Mouse (Mus musculus) embryonic facial prominence, embryonic 13.5 days (tissue): Measurements from ENCODE around the gene Cpped1. TPM values are rescaled to one million over a fixed set of nuclear protein-coding genes. Genes with fewer than 3 reads are reported as not detected.
A peak's percentile ranks its signal among the peaks of the same experiment; 100 is the strongest.

Experiments used
- ATAC-seq: fragments of 200-750 bp; cut with Nextera tagmentation; 2 replicates; pipeline ENCODE4 v1.8.0; 2017; ENCODE audit warnings: low read depth; ENCODE audit not compliant: insufficient number of reproducible peaks, insufficient read depth, low FRiP score, low TSS enrichment
- H3K27ac ChIP-seq: fragments of 300-500 bp; sonication (generic); 2 replicates; pipeline ENCODE4 v1.5.1; 2015; ENCODE audit warnings: moderate library complexity, mild to moderate bottlenecking, inconsistent platforms
- H3K27me3 ChIP-seq: fragments of 300-500 bp; sonication (generic); 2 replicates; pipeline ENCODE4 v1.6.1; 2015; ENCODE audit warnings: mild to moderate bottlenecking, inconsistent platforms
- H3K36me3 ChIP-seq: fragments of 300-500 bp; sonication (generic); 2 replicates; pipeline ENCODE4 v1.6.1; 2015; ENCODE audit warnings: mild to moderate bottlenecking, inconsistent platforms
- H3K4me1 ChIP-seq: fragments of 300-500 bp; sonication (generic); 2 replicates; pipeline ENCODE4 v1.6.1; 2015; ENCODE audit warnings: inconsistent platforms
- H3K4me2 ChIP-seq: fragments of 300-500 bp; sonication (generic); 2 replicates; pipeline ENCODE4 v1.6.1; 2015; ENCODE audit warnings: moderate library complexity, mild to moderate bottlenecking, inconsistent platforms
- H3K4me3 ChIP-seq: fragments of 300-500 bp; sonication (generic); 2 replicates; pipeline ENCODE4 v1.5.1; 2015; ENCODE audit warnings: mild to moderate bottlenecking, inconsistent platforms
- H3K9ac ChIP-seq: fragments of 300-500 bp; sonication (generic); 2 replicates; pipeline ENCODE4 v1.6.1; 2015; ENCODE audit warnings: mild to moderate bottlenecking, inconsistent platforms
- H3K9me3 ChIP-seq: fragments of 300-500 bp; sonication (generic); 2 replicates; pipeline ENCODE4 v1.6.1; 2016; ENCODE audit warnings: inconsistent platforms
- WGBS: fragments of 180-500 bp; shearing (Covaris S2); methylation state at CpG from one replicate; pipeline ENCODE4 v1.1.7; 2015; ENCODE audit warnings: mixed read lengths; 5-methylcytosine and 5-hydroxymethylcytosine counted together
- polyA plus RNA-seq: library from polyadenylated mRNA; unstranded; fragments of >200 nt; fragmentation: Nextera tagmentation; extraction: Ambion mirVana; gene quantifications from 2 replicates; pipeline ENCODE4 v1.2.1, GENCODE M21; 2015

Cpped1 gene
- polyA plus RNA-seq, 1 experiment from 2014 or later, result 23.5 TPM

- no peaks in the 10 kb centered on the region for H3K9me3 ChIP-seq
These were observed 118.8 kb downstream of the Cpped1 start for GRCm38 (mm10) chr16:11790476-11790875.

GRCm38 (mm10) chr16:11785806-11786205 is 123.4 kb downstream of the Cpped1 start:
- no peak for ATAC-seq
- no peak overlapping the region for H3K4me2 ChIP-seq
- no peak overlapping the region for H3K27ac ChIP-seq
- H3K9ac ChIP-seq, result no peak overlapping the region
- H3K4me3 ChIP-seq, result no peak overlapping the region
- no peaks in the 10 kb centered on the region for H3K36me3 ChIP-seq
- H3K4me1 ChIP-seq, result peaks cover 20% of the 10 kb centered on the region
- 56% methylated on average over 4 of the region's 4 CpGs for WGBS
- H3K27me3 ChIP-seq, result no peaks in the 10 kb centered on the region
- H3K9me3 ChIP-seq, result no peaks in the 10 kb centered on the region

More at GRCm38 (mm10) chr16:11790476-11790875, 118.8 kb downstream of the Cpped1 start:
- Histone ChIP-seq H3K4me1 (peaks cover 5% of the 10 kb centered on the region; the same call in 1 of the 2 replicates), H3K4me2 (no peak overlapping the region), H3K36me3 (no peaks in the 10 kb centered on the region), H3K27ac (no peak overlapping the region), H3K4me3 (no peak overlapping the region), H3K9ac (no peak overlapping the region), H3K27me3 (no peaks in the 10 kb centered on the region)
- ATAC-seq, result no peak
- WGBS, result 93% methylated on average over 3 of the region's 3 CpGs

GRCm38 (mm10) chr16:11784354-11784753 is 124.9 kb downstream of the Cpped1 start:
- H3K9me3 ChIP-seq, result no peaks in the 10 kb centered on the region
- peaks cover 24% of the 10 kb centered on the region for H3K4me1 ChIP-seq
- H3K27ac ChIP-seq, result no peak overlapping the region
- H3K9ac ChIP-seq, result no peak overlapping the region
- H3K27me3 ChIP-seq, result no peaks in the 10 kb centered on the region
- H3K4me2 ChIP-seq, result no peak overlapping the region
- no peaks in the 10 kb centered on the region for H3K36me3 ChIP-seq
- H3K4me3 ChIP-seq, result no peak overlapping the region
- no peak for ATAC-seq
- WGBS, result 63% methylated on average over 4 of the region's 4 CpGs

GRCm38 (mm10) chr16:11783337-11783736 is 125.9 kb downstream of the Cpped1 start:
- no peak overlapping the region for H3K9ac ChIP-seq
- peaks cover 34% of the 10 kb centered on the region for H3K4me1 ChIP-seq
- no peak overlapping the region for H3K4me3 ChIP-seq
- H3K36me3 ChIP-seq, result no peaks in the 10 kb centered on the region
- no peaks in the 10 kb centered on the region for H3K9me3 ChIP-seq
- H3K27ac ChIP-seq, result no peak overlapping the region
- H3K27me3 ChIP-seq, result no peaks in the 10 kb centered on the region
- no peak for ATAC-seq
- no peak overlapping the region for H3K4me2 ChIP-seq

GRCm38 (mm10) chr16:11782082-11782481 is 127.2 kb downstream of the Cpped1 start:
- no peak overlapping the region for H3K4me2 ChIP-seq
- WGBS, result 50% methylated on average over 2 of the region's 2 CpGs

GRCm38 (mm10) chr16:11778715-11779460 is 130.4 kb downstream of the Cpped1 start:
- Histone ChIP-seq H3K9me3 (no peaks in the 10 kb centered on the region), H3K4me1 (peaks cover 35% of the 10 kb centered on the region), H3K27me3 (no peaks in the 10 kb centered on the region), H3K4me3 (no peak overlapping the region), H3K9ac (no peak overlapping the region), H3K36me3 (no peaks in the 10 kb centered on the region), H3K27ac (peak overlapping the region; percentile 57), H3K4me2 (peak overlapping the region; percentile 3; the same call in 1 of the 2 replicates)
- 72% methylated on average over 9 of the region's 9 CpGs for WGBS
- ATAC-seq, result no peak

More at GRCm38 (mm10) chr16:11782082-11782481, 127.2 kb downstream of the Cpped1 start:
- Histone ChIP-seq H3K4me1 (peaks cover 40% of the 10 kb centered on the region), H3K36me3 (no peaks in the 10 kb centered on the region), H3K4me3 (no peak overlapping the region), H3K27ac (peak overlapping the region; percentile 73), H3K27me3 (no peaks in the 10 kb centered on the region), H3K9me3 (no peaks in the 10 kb centered on the region), H3K9ac (no peak overlapping the region)
- ATAC-seq, result no peak

GRCm38 (mm10) chr16:11778191-11778590 is 131.1 kb downstream of the Cpped1 start:
- H3K9ac ChIP-seq, result no peak overlapping the region
- no peak overlapping the region for H3K4me3 ChIP-seq
- no peaks in the 10 kb centered on the region for H3K9me3 ChIP-seq
- H3K36me3 ChIP-seq, result no peaks in the 10 kb centered on the region
- H3K27me3 ChIP-seq, result no peaks in the 10 kb centered on the region
- WGBS, result 49% methylated on average over 5 of the region's 5 CpGs
- H3K4me1 ChIP-seq, result peaks cover 35% of the 10 kb centered on the region
- H3K4me2 ChIP-seq, result peak overlapping the region; percentile 3; the same call in 1 of the 2 replicates
- no peak for ATAC-seq
- peak overlapping the region; percentile 57 for H3K27ac ChIP-seq

- Histone ChIP-seq H3K9me3 (no peaks in the 10 kb centered on the region), H3K4me1 (peaks cover 27% of the 10 kb centered on the region), H3K36me3 (no peaks in the 10 kb centered on the region), H3K4me2 (no peak overlapping the region), H3K4me3 (no peak overlapping the region), H3K9ac (no peak overlapping the region), H3K27ac (no peak overlapping the region), H3K27me3 (no peaks in the 10 kb centered on the region)
- 47% methylated on average over 3 of the region's 3 CpGs for WGBS
- ATAC-seq, result no peak
These were observed 132.7 kb downstream of the Cpped1 start for GRCm38 (mm10) chr16:11776528-11776927.

GRCm38 (mm10) chr16:11774321-11774720 is 134.9 kb downstream of the Cpped1 start:
- peaks cover 4% of the 10 kb centered on the region; the same call in 1 of the 2 replicates for H3K9me3 ChIP-seq
- 93% methylated on average over 1 of the region's 1 CpGs for whole genome bisulfite sequencing
- H3K36me3 ChIP-seq, result no peaks in the 10 kb centered on the region
- no peak overlapping the region for H3K4me3 ChIP-seq
- no peak overlapping the region for H3K4me2 ChIP-seq
- no peak for ATAC-seq
- H3K27ac ChIP-seq, result no peak overlapping the region
- no peaks in the 10 kb centered on the region for H3K27me3 ChIP-seq
- H3K9ac ChIP-seq, result no peak overlapping the region
- peaks cover 16% of the 10 kb centered on the region for H3K4me1 ChIP-seq

GRCm38 (mm10) chr16:11772318-11772717 is 136.9 kb downstream of the Cpped1 start:
- no peak overlapping the region for H3K9ac ChIP-seq
- H3K4me3 ChIP-seq, result no peak overlapping the region
- no peak for ATAC-seq
- peak overlapping the region; percentile 60; the same call in 1 of the 2 replicates for H3K27ac ChIP-seq
- WGBS, result 49% methylated on average over 2 of the region's 2 CpGs
- H3K27me3 ChIP-seq, result no peaks in the 10 kb centered on the region
- no peak overlapping the region for H3K4me2 ChIP-seq
- peaks cover 4% of the 10 kb centered on the region; the same call in 1 of the 2 replicates for H3K9me3 ChIP-seq
- H3K4me1 ChIP-seq, result no peaks in the 10 kb centered on the region; the same call in 1 of the 2 replicates
- no peaks in the 10 kb centered on the region for H3K36me3 ChIP-seq

GRCm38 (mm10) chr16:11757951-11758350 is 151.3 kb downstream of the Cpped1 start:
- Histone ChIP-seq H3K27me3 (no peaks in the 10 kb centered on the region), H3K27ac (no peak overlapping the region), H3K9me3 (no peaks in the 10 kb centered on the region), H3K36me3 (0 out of 2 replicates have a peak, but pooled peaks cover 4% of the 10 kb centered on the region), H3K4me1 (no peaks in the 10 kb centered on the region), H3K4me3 (no peak overlapping the region), H3K9ac (no peak overlapping the region), H3K4me2 (no peak overlapping the region)
- WGBS, result 87% methylated on average over 7 of the region's 7 CpGs
- no peak for ATAC-seq

GRCm38 (mm10) chr16:11757471-11757870 is 151.8 kb downstream of the Cpped1 start:
- H3K36me3 ChIP-seq, result 0 out of 2 replicates have a peak, but pooled peaks cover 4% of the 10 kb centered on the region
- H3K4me2 ChIP-seq, result no peak overlapping the region
- WGBS, result 81% methylated on average over 8 of the region's 8 CpGs
- no peaks in the 10 kb centered on the region for H3K27me3 ChIP-seq
- H3K9me3 ChIP-seq, result no peaks in the 10 kb centered on the region
- no peak for ATAC-seq
- H3K4me3 ChIP-seq, result no peak overlapping the region
- no peak overlapping the region for H3K9ac ChIP-seq
- H3K4me1 ChIP-seq, result no peaks in the 10 kb centered on the region
- no peak overlapping the region for H3K27ac ChIP-seq
